Mouse (Mus musculus) bone marrow, adult 2 months (tissue): Measurements from ENCODE around the gene Mtmr2.

Experiments
- CTCF ChIP-seq: fragments of 200-500 bp; IDR thresholded peaks from 2 replicates; pipeline ENCODE4 v1.5.1; 2011; ENCODE audit warnings: low read length, control low read depth; ENCODE audit not compliant: control insufficient read depth, insufficient read depth
- POLR2A ChIP-seq: fragments of 200-500 bp; IDR thresholded peaks from 2 replicates; pipeline ENCODE4 v1.6.1; 2011; ENCODE audit warnings: low read depth, mild to moderate bottlenecking, control low read depth, low read length, borderline replicate concordance; ENCODE audit not compliant: control insufficient read depth

DNA sequence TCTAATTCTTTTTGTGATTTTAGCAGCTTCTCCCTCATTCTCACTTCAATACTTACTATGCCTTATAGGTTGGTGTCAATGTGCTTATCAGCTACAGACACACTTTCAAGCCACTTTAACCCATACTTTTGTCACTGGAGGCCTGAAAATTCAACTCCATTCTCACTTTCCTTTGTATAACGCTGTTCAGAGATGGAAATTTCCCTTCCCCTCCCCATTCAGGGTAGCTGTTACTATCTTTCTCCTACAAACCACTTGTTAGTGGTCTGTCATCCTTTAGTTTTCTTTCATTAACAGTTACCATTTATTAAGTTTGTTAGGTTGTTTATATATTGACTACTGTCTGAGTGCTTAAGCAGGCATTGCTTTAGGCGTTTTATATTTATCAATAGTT is at the start of gene Mtmr2:
- TF ChIP-seq CTCF, result no peak
- TF ChIP-seq POLR2A, result no peak
